Mouse (Mus musculus): ENCODE measurements at regions not wholly inside any gene's neighbourhood (a gene's known extent, or its start where the extent isn't known, plus 50 kb on each side); places are given as distances from the start of the nearest gene placed in this dataset.

GRCm38 (mm10) chr15:52536594-52536993, 1348.1 kb upstream of the Gm7489 start:
- in situ Hi-C loops (cut with MboI; ENCODE audit: low pct_unique_long_range_greater_than_20kb in 1 of 2, low sequenced_read_pairs in 2 of 2, unreplicated experiment in 1 of 2) = no loop called here

GRCm38 (mm10) chr15:52558682-52559081, 1326.0 kb upstream of the Gm7489 start:
- in situ Hi-C loops (cut with MboI; ENCODE audit: low pct_unique_long_range_greater_than_20kb in 1 of 2, low sequenced_read_pairs in 2 of 2, unreplicated experiment in 1 of 2) = no loop called here

GRCm38 (mm10) chr15:52564078-52564477, 1320.6 kb upstream of the Gm7489 start:
- in situ Hi-C loops (cut with MboI; ENCODE audit: low pct_unique_long_range_greater_than_20kb in 1 of 2, low sequenced_read_pairs in 2 of 2, unreplicated experiment in 1 of 2) = no loop called here

- in situ Hi-C loops (cut with MboI; ENCODE audit: low pct_unique_long_range_greater_than_20kb in 1 of 2, low sequenced_read_pairs in 2 of 2, unreplicated experiment in 1 of 2) = no loop called here
These were observed 1319.3 kb upstream of the Gm7489 start for GRCm38 (mm10) chr15:52565449-52565851.

GRCm38 (mm10) chr15:52570256-52570655, 1314.5 kb upstream of the Gm7489 start:
- in situ Hi-C loops (cut with MboI; ENCODE audit: low pct_unique_long_range_greater_than_20kb in 1 of 2, low sequenced_read_pairs in 2 of 2, unreplicated experiment in 1 of 2) = no loop called here

- in situ Hi-C loops (cut with MboI; ENCODE audit: low pct_unique_long_range_greater_than_20kb in 1 of 2, low sequenced_read_pairs in 2 of 2, unreplicated experiment in 1 of 2) = no loop called here
These were observed 1307.1 kb upstream of the Gm7489 start for GRCm38 (mm10) chr15:52577614-52578013.

- in situ Hi-C loops (cut with MboI; ENCODE audit: low pct_unique_long_range_greater_than_20kb in 1 of 2, low sequenced_read_pairs in 2 of 2, unreplicated experiment in 1 of 2) = no loop called here
These were observed 1295.3 kb upstream of the Gm7489 start for GRCm38 (mm10) chr15:52589391-52589790.

GRCm38 (mm10) chr15:52599511-52599910, 1285.2 kb upstream of the Gm7489 start:
- in situ Hi-C loops (cut with MboI; ENCODE audit: low pct_unique_long_range_greater_than_20kb in 1 of 2, low sequenced_read_pairs in 2 of 2, unreplicated experiment in 1 of 2) = no loop called here

GRCm38 (mm10) chr15:52599957-52600356, 1284.7 kb upstream of the Gm7489 start:
- in situ Hi-C loops (cut with MboI; ENCODE audit: low pct_unique_long_range_greater_than_20kb in 1 of 2, low sequenced_read_pairs in 2 of 2, unreplicated experiment in 1 of 2) = no loop called here

- in situ Hi-C loops (cut with MboI; ENCODE audit: low pct_unique_long_range_greater_than_20kb in 1 of 2, low sequenced_read_pairs in 2 of 2, unreplicated experiment in 1 of 2) = no loop called here
These were observed 1244.9 kb upstream of the Gm7489 start for GRCm38 (mm10) chr15:52639790-52640189.

- in situ Hi-C loops (cut with MboI; ENCODE audit: low pct_unique_long_range_greater_than_20kb in 1 of 2, low sequenced_read_pairs in 2 of 2, unreplicated experiment in 1 of 2) = no loop called here
These were observed 1238.7 kb upstream of the Gm7489 start for GRCm38 (mm10) chr15:52645961-52646360.

- in situ Hi-C loops (cut with MboI; ENCODE audit: low pct_unique_long_range_greater_than_20kb in 1 of 2, low sequenced_read_pairs in 2 of 2, unreplicated experiment in 1 of 2) = no loop called here
These were observed 1226.8 kb upstream of the Gm7489 start for GRCm38 (mm10) chr15:52657916-52658315.

All from mouse embryonic stem cell (cell line).